Mouse (Mus musculus): Measurements from ENCODE around the gene H3f3b. TPM values are rescaled to one million over a fixed set of nuclear protein-coding genes. Genes with fewer than 3 reads are reported as not detected.
A peak's percentile ranks its signal among the peaks of the same experiment; 100 is the strongest.

Gene H3f3b
- polyA plus RNA-seq, 1 experiment = 633 TPM

DNA sequence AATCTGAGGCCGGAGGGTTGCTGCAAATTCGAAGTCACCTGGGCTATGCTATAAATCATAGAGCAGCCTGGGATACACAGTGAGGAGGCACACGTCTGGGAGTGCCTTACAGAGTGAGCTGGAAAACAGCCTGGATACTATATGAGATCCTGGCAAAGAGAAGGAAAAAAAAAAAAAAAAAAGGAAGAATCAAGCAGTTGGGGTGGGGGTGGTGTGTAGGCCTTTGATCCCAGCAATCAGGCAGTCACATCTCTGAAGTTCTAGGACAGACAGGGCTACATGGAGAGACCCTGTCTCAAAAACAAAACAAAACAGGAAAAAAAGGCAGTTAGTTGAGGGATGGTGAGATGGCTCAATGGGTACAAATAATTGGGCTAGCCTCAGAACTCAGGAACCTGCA lies 8.9 kb upstream of the H3f3b start:
- H3K4me3 ChIP-seq (ENCODE audit: insufficient read depth, poor library complexity, severe bottlenecking) = no peak overlapping the region
- H3K36me3 ChIP-seq (ENCODE audit: control insufficient read depth, insufficient read depth) = peaks cover 68% of the 10 kb centered on the region
- H3K79me3 ChIP-seq (ENCODE audit: low read depth) = peaks cover 79% of the 10 kb centered on the region
- no peaks in the 10 kb centered on the region for H3K27me3 ChIP-seq (ENCODE audit: control insufficient read depth, insufficient read depth, insufficient read length)
- peaks cover 100% of the 10 kb centered on the region for H3K79me2 ChIP-seq (ENCODE audit: control insufficient read depth, insufficient read depth)
- TF ChIP-seq MAX (IDR thresholded peaks at IDR 0.05) (no peak), CEBPB (IDR thresholded peaks at IDR 0.05; ENCODE audit: low read depth) (no peak), MYOG (IDR thresholded peaks at IDR 0.05; ENCODE audit: control insufficient read depth, extremely low read depth, insufficient read length) (no peak), FOSL1 (IDR thresholded peaks at IDR 0.05; ENCODE audit: insufficient read depth, low read length, poor library complexity, severe bottlenecking) (no peak), CTCF (IDR thresholded peaks at IDR 0.05; ENCODE audit: control insufficient read depth, insufficient read depth, insufficient read length) (no peak)
- H3ac ChIP-seq (ENCODE audit: control insufficient read depth, insufficient read length, low read depth) = no peak overlapping the region

GRCm38 (mm10) chr11:116034584-116034983 lies 6.8 kb upstream of the H3f3b start:
- H3K27me3 ChIP-seq (ENCODE audit: control insufficient read depth, insufficient read depth, insufficient read length) = no peaks in the 10 kb centered on the region
- peaks cover 58% of the 10 kb centered on the region for H3K36me3 ChIP-seq (ENCODE audit: control insufficient read depth, insufficient read depth)
- TF ChIP-seq USF1 (IDR thresholded peaks at IDR 0.05; ENCODE audit: low read depth) = no peak
- no peak for TF ChIP-seq CEBPB (IDR thresholded peaks at IDR 0.05; ENCODE audit: low read depth)
- no peak for TF ChIP-seq MYOD1 (IDR thresholded peaks at IDR 0.05; ENCODE audit: control insufficient read depth, insufficient read length, low read depth)
- TF ChIP-seq CTCF (IDR thresholded peaks at IDR 0.05; ENCODE audit: control insufficient read depth, insufficient read depth, insufficient read length) = no peak
- TF ChIP-seq MYOG (IDR thresholded peaks at IDR 0.05; ENCODE audit: control insufficient read depth, extremely low read depth, insufficient read length) = no peak
- TF ChIP-seq FOSL1 (IDR thresholded peaks at IDR 0.05; ENCODE audit: insufficient read depth, low read length, poor library complexity, severe bottlenecking) = no peak
- TF ChIP-seq MAX (IDR thresholded peaks at IDR 0.05) = no peak
- peaks cover 92% of the 10 kb centered on the region for H3K79me2 ChIP-seq (ENCODE audit: control insufficient read depth, insufficient read depth)
- no peak overlapping the region for H3ac ChIP-seq (ENCODE audit: control insufficient read depth, insufficient read length, low read depth)
- peaks cover 83% of the 10 kb centered on the region for H3K79me3 ChIP-seq (ENCODE audit: low read depth)
- no peak overlapping the region for H3K4me3 ChIP-seq (ENCODE audit: insufficient read depth, poor library complexity, severe bottlenecking)

DNA sequence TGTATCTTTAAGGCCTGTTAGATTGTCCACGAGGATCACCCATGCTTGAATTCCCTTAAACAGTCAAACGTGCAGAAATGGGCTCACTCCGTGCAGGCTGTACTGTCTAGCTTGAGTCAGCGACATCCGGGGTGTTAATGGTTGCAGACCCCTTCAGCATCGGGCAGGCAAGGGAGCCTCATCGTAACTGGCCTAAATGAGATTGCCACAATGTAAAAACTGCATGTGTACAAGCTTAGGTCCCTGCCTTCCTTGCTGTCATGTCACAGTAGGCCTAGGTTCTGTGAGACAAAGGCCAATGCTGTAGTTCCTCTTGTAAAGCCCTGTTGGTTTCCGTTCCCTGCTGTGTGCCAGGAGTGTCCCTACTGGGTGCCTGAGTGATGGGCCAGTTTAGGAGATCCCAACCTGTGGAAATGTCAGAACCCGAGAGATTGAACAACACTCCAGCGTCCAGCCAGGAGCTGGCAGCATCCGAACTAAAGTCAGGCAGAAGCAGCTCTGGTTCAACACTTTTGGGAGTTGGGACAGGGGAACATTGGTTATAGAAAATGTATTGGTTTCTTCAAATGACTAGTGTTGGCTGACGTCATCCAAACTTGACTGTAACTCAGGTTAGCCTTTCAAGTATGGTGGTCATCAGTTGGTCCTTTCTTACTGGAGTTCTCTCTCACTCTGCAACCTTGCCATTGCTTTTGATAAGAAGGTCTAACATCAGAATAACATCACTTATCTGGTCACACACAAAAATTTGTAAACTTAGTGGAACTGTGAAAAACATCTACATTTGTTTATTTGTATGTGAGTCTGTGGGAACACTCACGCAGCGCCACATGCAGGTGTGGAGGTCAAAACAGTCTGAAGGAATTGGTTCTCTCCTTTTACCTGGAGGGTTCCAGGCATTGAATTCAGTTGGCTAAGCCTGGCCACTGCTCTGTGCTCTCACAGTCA lies 3.4 kb upstream of the H3f3b start:
- H3K79me3 ChIP-seq (ENCODE audit: low read depth) = peaks cover 51% of the 10 kb centered on the region
- TF ChIP-seq MAX (IDR thresholded peaks at IDR 0.05) (no peak), CTCF (IDR thresholded peaks at IDR 0.05; ENCODE audit: control insufficient read depth, insufficient read depth, insufficient read length) (no peak), CEBPB (IDR thresholded peaks at IDR 0.05; ENCODE audit: low read depth) (no peak), MYOD1 (IDR thresholded peaks at IDR 0.05; ENCODE audit: control insufficient read depth, insufficient read length, low read depth) (no peak), MYOG (IDR thresholded peaks at IDR 0.05; ENCODE audit: control insufficient read depth, extremely low read depth, insufficient read length) (no peak), USF1 (IDR thresholded peaks at IDR 0.05; ENCODE audit: low read depth) (no peak), FOSL1 (IDR thresholded peaks at IDR 0.05; ENCODE audit: insufficient read depth, low read length, poor library complexity, severe bottlenecking) (no peak)
- no peaks in the 10 kb centered on the region for H3K27me3 ChIP-seq (ENCODE audit: control insufficient read depth, insufficient read depth, insufficient read length)
- peaks cover 33% of the 10 kb centered on the region for H3K36me3 ChIP-seq (ENCODE audit: control insufficient read depth, insufficient read depth)
- H3ac ChIP-seq (ENCODE audit: control insufficient read depth, insufficient read length, low read depth) = peak overlapping the region; percentile 94
- H3K79me2 ChIP-seq (ENCODE audit: control insufficient read depth, insufficient read depth) = peaks cover 58% of the 10 kb centered on the region
- H3K4me3 ChIP-seq (ENCODE audit: insufficient read depth, poor library complexity, severe bottlenecking) = peak overlapping the region; percentile 71

GRCm38 (mm10) chr11:116030088-116030897 lies 2.5 kb upstream of the H3f3b start, which contains the start of gene Unk:
Gene Unk (plus strand): TSS chr11:116030322.
- H3K36me3 ChIP-seq (ENCODE audit: control insufficient read depth, insufficient read depth) = peaks cover 31% of the 10 kb centered on the region
- no peaks in the 10 kb centered on the region for H3K27me3 ChIP-seq (ENCODE audit: control insufficient read depth, insufficient read depth, insufficient read length)
- TF ChIP-seq MYOG (IDR thresholded peaks at IDR 0.05; ENCODE audit: control insufficient read depth, extremely low read depth, insufficient read length) = no peak
- peaks cover 49% of the 10 kb centered on the region for H3K79me2 ChIP-seq (ENCODE audit: control insufficient read depth, insufficient read depth)
- peak within 1 kb of the TSS; percentile 94 for H3ac ChIP-seq (ENCODE audit: control insufficient read depth, insufficient read length, low read depth)
- peaks cover 46% of the 10 kb centered on the region for H3K79me3 ChIP-seq (ENCODE audit: low read depth)
- peak within 1 kb of the TSS; percentile 71 for H3K4me3 ChIP-seq (ENCODE audit: insufficient read depth, poor library complexity, severe bottlenecking)

- no peaks in the 10 kb centered on the region for H3K27me3 ChIP-seq (ENCODE audit: control insufficient read depth, insufficient read depth, insufficient read length)
- H3K4me3 ChIP-seq (ENCODE audit: insufficient read depth, poor library complexity, severe bottlenecking) = no peak overlapping the region
- no peak overlapping the region for H3ac ChIP-seq (ENCODE audit: control insufficient read depth, insufficient read length, low read depth)
- H3K36me3 ChIP-seq (ENCODE audit: control insufficient read depth, insufficient read depth) = peaks cover 24% of the 10 kb centered on the region
- peaks cover 39% of the 10 kb centered on the region for H3K79me2 ChIP-seq (ENCODE audit: control insufficient read depth, insufficient read depth)
- H3K79me3 ChIP-seq (ENCODE audit: low read depth) = peaks cover 38% of the 10 kb centered on the region
- no peak for TF ChIP-seq USF1 (IDR thresholded peaks at IDR 0.05; ENCODE audit: low read depth)
- TF ChIP-seq CEBPB (IDR thresholded peaks at IDR 0.05; ENCODE audit: low read depth) = no peak
- no peak for TF ChIP-seq MYOG (IDR thresholded peaks at IDR 0.05; ENCODE audit: control insufficient read depth, extremely low read depth, insufficient read length)
- TF ChIP-seq CTCF (IDR thresholded peaks at IDR 0.05; ENCODE audit: control insufficient read depth, insufficient read depth, insufficient read length) = no peak
- TF ChIP-seq MAX (IDR thresholded peaks at IDR 0.05) = no peak
- no peak for TF ChIP-seq FOSL1 (IDR thresholded peaks at IDR 0.05; ENCODE audit: insufficient read depth, low read length, poor library complexity, severe bottlenecking)
Measured at GRCm38 (mm10) chr11:116029086-116029865, 1.5 kb upstream of the H3f3b start.
